Mouse (Mus musculus) layer of hippocampus, adult 2 months (tissue): ENCODE measurements around the gene Scn11a. TPM values are rescaled to one million over a fixed set of nuclear protein-coding genes. Genes with fewer than 3 reads are reported as not detected.
A peak's percentile ranks its signal among the peaks of the same experiment; 100 is the strongest.

Experiments
- DNase-seq, 2 experiments: peaks; one replicate each; pipeline ENCODE4 v3.0.0; 2022; ENCODE audit warnings: low spot score in 2 of 2
- H3K27ac ChIP-seq: fragments of 200-600 bp; 2 replicates; pipeline ENCODE4 v1.8.1; 2022
- H3K4me3 ChIP-seq: fragments of 200-600 bp; 2 replicates; pipeline ENCODE4 v1.8.1; 2022; ENCODE audit warnings: mild to moderate bottlenecking
- CTCF ChIP-seq: fragments of 200-600 bp; conservative IDR thresholded peaks from 2 replicates; pipeline ENCODE4 v1.8.1; 2022; ENCODE audit warnings: antibody characterized with exemption, mild to moderate bottlenecking, moderate library complexity
- total RNA-seq, 2 experiments: library from RNA; stranded (reverse); gene quantifications; 2 replicates each; pipeline ENCODE4 v1.2.3; 2021

Gene Scn11a
- total RNA-seq, 2 experiments from 2014 or later, result not detected

DNA sequence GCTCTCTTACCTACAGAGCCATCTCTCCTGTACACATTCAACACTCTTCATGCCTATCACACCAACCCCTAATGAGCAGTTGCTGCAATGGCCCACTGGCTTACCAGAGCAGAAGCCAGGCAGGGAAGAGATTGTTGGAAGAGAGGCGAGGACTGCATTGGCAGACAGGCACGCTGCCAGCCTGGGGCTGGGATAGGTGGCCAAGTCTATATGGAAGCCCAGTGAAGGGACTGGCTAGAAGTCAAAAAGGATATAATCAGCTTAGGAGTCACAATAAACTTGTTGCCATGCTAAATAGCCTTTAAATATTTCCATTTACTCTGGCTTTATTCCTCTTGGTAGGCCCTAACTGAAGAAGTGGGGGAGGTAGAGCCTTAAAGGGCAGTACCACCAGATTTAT is 5.7 kb upstream of the Scn11a start:
- Histone ChIP-seq H3K4me3 (no peak overlapping the region), H3K27ac (no peak overlapping the region)
- DNase-seq, result no peak
- TF ChIP-seq CTCF, result no peak

DNA sequence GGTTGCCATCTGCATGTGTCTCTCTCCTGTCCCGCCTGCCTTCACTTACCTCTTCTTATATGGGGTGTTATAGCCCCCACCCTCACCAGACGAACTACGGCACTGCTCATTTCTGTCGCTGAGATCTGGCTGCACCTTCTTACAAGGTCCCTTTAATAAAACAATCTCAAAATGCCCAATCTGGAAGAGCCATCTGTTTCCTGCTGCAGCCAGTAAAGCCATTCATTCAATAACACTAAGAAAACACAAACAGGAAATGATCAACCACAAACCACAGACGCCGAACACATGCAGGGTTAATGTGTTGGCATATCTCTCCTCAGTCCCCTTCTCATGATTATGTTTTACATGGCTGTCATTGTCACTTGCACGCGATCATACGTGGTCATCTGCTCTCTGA is 1.5 kb downstream of the Scn11a start:
- no peak for TF ChIP-seq CTCF
- Histone ChIP-seq H3K4me3 (no peak overlapping the region), H3K27ac (no peak overlapping the region)
- DNase-seq, result no peak

DNA sequence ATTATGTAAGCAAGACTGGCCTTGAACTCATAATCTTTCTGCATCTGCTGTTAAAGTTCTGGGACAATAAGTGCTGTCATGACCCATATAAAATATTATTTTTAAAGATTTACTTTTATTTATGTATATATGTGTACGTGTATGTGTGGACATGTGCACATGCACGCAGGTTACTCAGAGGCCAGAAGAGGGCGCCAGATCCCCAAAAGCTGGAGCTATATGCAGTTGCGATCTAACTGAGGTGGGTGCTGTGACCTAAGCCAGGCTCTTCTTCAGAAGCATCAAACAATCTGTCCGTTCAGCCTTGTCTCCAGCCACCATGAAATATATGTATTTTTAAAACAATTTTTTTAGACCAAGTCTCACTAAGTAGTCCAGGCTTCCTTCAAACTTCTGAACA is 11.6 kb downstream of the Scn11a start:
- Histone ChIP-seq H3K27ac (no peak overlapping the region), H3K4me3 (no peak overlapping the region)
- DNase-seq, result no peak
- TF ChIP-seq CTCF, result peak; percentile 44

DNA sequence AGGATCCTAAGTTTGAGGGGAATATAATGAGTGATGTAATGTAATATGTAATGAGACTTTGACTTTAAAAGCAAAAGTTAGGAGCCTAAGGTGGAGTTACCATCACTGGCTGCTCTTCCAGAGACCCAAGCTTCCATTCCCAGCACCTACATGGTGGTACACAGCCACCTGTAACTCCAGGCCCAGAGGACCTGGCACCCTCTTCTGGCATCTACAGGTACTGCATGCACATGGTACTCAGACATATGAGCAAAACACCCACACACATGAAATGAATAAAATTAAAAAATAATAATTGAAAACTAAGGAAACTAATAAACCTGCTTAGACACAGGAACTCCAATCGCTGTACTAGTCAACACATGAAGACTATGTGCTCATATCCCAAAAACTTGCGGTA is 18.8 kb downstream of the Scn11a start:
- no peak overlapping the region for H3K4me3 ChIP-seq
- peak; percentile 65 for TF ChIP-seq CTCF
- DNase-seq, result no peak
- H3K27ac ChIP-seq, result no peak overlapping the region

DNA sequence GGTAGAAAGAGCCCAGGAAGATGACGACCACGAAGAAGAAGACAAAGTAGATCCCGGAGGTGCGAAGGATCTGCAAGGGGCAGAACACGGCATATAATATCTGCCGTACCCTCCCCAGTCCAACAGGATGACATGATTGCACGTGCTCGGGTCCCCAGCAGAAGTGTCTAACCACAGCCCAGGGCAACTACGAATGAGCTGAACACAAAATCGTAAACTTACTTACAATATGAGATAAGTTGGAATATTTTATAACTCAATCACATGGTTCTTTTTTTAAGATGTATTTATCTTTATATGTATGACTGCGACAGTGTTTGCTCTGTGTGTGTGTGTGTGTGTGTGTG is 20.8 kb downstream of the Scn11a start:
- no peak overlapping the region for H3K4me3 ChIP-seq
- H3K27ac ChIP-seq, result no peak overlapping the region
- TF ChIP-seq CTCF, result no peak
- DNase-seq, result no peak

DNA sequence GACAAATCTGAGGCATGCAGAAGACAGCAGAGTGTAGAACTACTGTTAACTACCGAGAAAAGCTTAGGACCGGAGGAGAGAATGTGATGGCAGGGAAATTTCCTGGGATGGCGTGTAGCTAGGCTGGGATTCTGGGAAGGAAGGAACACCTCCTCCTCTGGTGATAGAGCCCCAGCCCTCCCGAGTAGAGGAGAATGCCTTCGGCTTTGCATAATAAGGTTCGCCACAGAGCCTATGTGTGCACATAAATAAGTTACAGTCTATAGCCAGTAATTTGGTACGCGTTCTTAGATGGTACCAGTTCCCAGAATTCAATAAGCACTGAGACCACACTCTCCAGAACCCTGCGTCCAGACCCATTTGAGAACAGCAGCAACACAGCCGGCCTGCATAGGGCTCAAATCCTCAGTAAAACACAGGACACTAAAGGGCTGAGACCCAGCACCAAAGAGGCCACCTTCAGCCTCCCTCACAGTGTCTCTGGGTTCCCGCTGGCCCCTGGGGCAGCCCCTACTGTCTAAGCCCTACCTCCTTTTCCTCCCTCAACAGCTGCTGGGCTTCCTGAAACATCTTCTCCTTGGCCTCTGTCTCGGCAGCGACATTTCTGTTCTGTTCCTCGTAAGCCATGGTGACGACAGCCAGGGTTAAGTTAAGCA is 21.3 kb downstream of the Scn11a start:
- DNase-seq, result no peak
- TF ChIP-seq CTCF, result no peak
- Histone ChIP-seq H3K4me3 (no peak overlapping the region), H3K27ac (no peak overlapping the region)

DNA sequence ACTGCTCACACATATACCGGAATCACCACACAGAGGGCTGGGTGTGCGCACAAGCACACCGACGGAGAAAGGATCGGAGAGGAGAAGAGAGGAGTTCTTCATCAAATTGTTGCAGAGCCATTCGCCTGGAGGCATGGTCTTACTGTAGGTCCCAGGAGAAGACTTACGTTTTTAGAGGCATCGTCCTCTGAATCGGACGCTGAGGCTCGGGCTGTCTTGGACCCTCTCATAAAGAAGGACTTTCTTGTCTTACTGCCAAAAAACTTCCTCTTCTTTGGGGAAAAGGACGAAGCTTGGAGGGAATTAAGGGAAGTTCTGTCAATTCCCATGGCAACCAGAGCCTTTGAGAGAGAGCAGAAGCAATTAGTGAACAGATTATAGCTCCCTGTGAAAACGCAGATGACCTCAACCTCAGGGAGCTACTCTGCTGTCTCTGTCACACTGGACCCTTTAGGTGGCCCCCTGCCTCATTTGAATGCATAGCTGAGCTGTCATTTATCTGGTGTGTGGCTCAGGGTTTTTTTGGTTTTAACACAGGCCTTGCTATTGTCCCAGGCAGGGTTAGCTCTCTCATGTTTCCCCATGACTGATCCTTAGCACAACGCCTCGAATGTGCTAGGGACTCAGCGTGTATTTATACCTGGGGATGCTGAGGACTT is 22.0 kb downstream of the Scn11a start:
- Histone ChIP-seq H3K4me3 (no peak overlapping the region), H3K27ac (no peak overlapping the region)
- no peak for DNase-seq
- no peak for TF ChIP-seq CTCF

DNA sequence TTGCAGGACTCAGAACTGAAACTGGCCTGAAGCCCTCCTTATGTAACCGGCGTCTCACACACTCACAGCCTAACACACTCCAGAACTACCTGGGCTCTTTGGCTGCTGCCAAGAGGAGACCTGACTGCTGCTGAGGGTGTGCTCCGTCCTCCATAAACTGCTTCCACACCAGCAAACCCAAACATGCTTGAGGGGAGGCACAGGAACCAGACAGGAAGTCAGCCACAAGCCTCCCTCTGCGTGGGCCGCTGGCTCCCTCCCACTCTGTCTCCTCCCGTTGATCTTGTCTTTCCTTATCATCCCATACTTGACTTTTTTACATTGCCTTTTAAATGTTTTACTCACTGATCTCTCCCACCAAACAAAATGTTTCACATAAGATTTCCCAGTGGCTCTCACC is 23.8 kb downstream of the Scn11a start:
- H3K4me3 ChIP-seq, result no peak overlapping the region
- no peak for DNase-seq
- no peak for TF ChIP-seq CTCF
- H3K27ac ChIP-seq, result no peak overlapping the region

DNA sequence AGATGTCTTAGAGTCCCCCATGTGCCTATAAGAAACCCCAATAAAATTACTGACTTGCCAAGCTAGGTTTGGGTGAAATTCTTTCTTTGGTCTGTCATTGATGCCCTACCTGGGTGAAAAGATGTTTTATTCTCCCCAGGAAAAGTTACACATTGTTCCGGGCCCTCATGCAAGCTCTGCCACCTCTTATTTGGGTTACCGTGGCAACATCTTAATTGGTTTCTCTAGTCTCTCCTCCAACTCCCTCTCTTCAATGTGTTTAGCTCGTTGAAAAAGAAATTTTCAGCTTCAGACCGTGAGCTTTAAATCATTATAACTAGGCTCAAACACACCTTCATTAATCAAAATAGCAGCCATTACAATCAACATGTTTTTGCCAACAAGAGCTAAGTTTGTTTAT is 28.5 kb downstream of the Scn11a start:
- DNase-seq, result no peak
- no peak for TF ChIP-seq CTCF
- Histone ChIP-seq H3K4me3 (no peak overlapping the region), H3K27ac (no peak overlapping the region)

DNA sequence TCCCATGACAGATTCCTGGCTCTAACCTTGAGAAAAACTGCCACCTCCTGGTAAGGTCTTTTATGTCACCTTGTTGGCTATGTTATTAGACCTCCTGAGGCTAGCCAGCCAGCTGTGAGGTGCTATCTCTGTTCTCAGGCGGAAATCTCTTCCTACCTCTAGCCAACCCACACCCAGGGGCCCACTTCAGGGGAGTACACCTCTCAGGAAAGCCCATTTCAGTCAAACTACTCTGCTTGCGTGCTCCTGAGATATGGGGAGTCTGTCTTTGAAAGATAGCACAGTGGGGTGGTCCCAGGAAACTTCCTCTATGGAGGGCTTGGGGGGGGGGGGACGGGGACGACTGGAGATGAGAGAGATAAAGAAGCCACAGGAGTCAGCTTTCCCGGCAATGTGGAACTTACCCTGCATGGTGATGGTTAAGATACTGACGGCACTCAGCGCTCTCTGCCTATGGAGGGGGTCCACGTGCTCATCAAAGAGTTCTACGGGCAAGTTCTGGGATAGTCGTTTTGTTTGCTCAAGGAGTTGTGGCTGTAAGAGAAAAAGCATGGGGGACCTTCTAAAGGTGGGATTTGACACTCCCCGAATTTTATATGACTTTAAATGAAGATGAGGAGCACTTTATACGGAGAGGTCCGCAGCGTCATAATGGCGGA is 29.9 kb downstream of the Scn11a start:
- Histone ChIP-seq H3K4me3 (no peak overlapping the region), H3K27ac (no peak overlapping the region)
- DNase-seq, result no peak
- TF ChIP-seq CTCF, result no peak

DNA sequence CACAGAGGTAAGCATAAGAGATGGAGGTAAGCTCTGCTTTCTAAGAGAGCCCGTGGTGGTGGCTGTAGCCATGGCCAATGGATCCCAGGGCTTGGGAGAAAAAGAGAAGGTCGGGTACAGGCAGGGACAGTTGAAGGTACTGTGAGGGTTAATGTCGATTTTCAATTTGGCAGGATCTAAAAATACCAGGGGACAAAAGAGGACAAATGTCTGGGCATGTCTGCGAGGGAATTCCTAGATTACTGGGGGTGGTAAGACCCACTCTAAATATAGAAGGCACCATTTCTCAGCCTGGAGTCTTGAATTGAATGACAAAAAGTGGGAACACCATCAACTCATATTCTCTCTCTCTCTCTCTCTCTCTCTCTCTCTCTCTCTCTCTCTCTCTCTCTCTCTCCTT is 30.8 kb downstream of the Scn11a start:
- TF ChIP-seq CTCF, result no peak
- no peak overlapping the region for H3K4me3 ChIP-seq
- DNase-seq, result no peak
- H3K27ac ChIP-seq, result no peak overlapping the region

DNA sequence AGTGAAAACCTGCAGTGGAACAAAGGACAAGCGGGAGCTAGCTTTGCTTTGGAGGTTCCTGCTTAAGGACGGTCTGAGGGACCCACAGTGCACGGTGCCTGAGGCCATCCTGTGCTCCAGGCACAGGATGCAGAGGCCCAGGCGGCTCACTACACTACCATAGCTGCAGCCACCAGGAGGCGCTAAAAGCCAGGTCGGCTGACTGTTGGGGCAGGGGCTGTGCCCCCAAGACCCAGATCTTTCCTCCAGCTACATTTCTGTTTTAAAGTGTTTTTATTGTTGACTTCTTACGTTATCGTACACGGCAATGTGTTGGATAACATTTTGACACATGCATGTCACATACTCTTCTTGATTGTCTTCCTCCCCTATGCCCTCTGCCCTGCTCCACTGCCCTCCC is 32.8 kb downstream of the Scn11a start:
- Histone ChIP-seq H3K27ac (no peak overlapping the region), H3K4me3 (no peak overlapping the region)
- TF ChIP-seq CTCF, result peak; percentile 60
- no peak for DNase-seq

DNA sequence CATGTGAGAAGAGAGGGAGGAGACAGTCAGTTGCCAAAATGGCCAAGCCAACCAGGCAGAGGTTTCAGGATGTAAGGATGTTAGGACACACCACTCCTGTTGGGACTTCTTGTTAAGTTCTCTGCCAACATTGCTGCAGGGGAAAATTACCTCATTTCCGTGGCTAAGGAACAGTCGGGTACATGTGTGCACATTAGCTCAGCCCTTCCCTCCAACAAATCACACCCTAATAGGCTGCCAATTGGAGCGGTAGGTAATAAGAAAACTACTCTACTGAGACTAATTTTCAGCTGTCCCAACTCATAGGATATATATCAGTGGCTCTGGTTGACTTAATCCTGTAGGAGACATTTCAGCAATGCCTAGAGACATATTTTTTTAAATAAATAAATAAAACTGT is 44.4 kb downstream of the Scn11a start:
- TF ChIP-seq CTCF, result no peak
- Histone ChIP-seq H3K27ac (no peak overlapping the region), H3K4me3 (no peak overlapping the region)
- DNase-seq, result no peak

DNA sequence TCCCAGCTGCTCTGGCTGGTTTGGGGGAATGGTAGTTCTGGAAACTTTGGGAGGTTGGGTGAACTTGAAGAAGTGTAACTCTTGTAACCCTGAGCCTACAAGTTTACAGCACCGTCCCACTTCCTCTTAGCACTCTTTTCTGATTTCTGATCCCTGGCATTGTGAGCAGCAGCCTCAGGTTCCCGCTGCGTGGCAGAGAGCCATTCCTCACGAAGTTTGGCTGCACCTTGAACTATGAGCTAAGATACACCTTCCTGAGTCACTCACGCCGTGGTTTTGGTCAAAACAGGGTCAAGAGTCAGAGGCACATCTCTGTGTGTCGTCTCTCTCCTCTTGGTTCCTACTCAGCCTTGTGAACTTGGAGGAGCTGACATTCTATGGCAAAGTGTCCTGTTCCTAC is 48.6 kb downstream of the Scn11a start:
- TF ChIP-seq CTCF, result no peak
- no peak overlapping the region for H3K27ac ChIP-seq
- no peak for DNase-seq
- no peak overlapping the region for H3K4me3 ChIP-seq
